Mouse (Mus musculus): Measurements from ENCODE around the gene Abcg8.

GRCm38 (mm10) chr17:84646477-84646876, 29.6 kb upstream of the Abcg8 start:
- TF ChIP-seq CTCF (IDR thresholded peaks at IDR 0.05; ENCODE audit: low read depth), result no peak
- TF ChIP-seq EP300 (IDR thresholded peaks at IDR 0.05; ENCODE audit: low read depth), result no peak
